Mouse (Mus musculus) left cerebral cortex, postnatal 36 days (tissue): ENCODE data around the gene Blm. TPM values are rescaled to one million over a fixed set of nuclear protein-coding genes. Genes with fewer than 3 reads are reported as not detected.
"Not testable (repeated sequence)": the region's sequence is repeated elsewhere in the genome, so short reads cannot be mapped to it uniquely, and the experiment has no call there.

Source experiments
- DNase-seq, 2 experiments: peaks; one replicate each; pipeline ENCODE4 v3.0.0; 2021 to 2022; ENCODE audit warnings: low spot score in 2 of 2, mixed read lengths in 1 of 2
- intact Hi-C: fragments of 180-260 bp; cut with DNase I; formaldehyde crosslinking; loops from one replicate; pipeline ENCODE4 v1.15.1; 2025
- total RNA-seq, 2 experiments: library from RNA; stranded (reverse); gene quantifications; 2 replicates each; pipeline ENCODE4 v1.2.3; 2021

Blm gene
- total RNA-seq, 2 experiments from 2014 or later: 5.2 to 5.9 TPM

DNA sequence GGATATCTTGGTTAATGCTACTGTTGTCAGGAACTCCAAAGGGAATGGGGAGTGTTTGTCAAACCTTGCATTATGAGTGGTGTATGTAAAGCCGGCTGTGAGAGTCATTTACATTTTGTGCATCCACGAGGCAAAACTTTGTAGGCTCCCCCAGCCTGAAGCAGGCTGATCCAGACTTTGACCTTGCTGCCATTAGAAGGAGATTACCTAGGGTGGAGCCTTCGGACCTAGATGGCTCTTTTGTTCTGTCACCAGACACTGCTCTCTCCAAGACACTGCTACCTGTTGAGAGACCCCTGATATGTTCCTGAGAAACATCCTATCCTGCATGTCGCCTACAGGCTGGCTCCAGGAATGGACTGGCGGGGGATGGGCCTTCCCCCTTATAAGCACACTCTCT, 4.7 kb upstream of the Blm start:
- no peak for DNase-seq
- intact Hi-C loops: no loop called here

DNA sequence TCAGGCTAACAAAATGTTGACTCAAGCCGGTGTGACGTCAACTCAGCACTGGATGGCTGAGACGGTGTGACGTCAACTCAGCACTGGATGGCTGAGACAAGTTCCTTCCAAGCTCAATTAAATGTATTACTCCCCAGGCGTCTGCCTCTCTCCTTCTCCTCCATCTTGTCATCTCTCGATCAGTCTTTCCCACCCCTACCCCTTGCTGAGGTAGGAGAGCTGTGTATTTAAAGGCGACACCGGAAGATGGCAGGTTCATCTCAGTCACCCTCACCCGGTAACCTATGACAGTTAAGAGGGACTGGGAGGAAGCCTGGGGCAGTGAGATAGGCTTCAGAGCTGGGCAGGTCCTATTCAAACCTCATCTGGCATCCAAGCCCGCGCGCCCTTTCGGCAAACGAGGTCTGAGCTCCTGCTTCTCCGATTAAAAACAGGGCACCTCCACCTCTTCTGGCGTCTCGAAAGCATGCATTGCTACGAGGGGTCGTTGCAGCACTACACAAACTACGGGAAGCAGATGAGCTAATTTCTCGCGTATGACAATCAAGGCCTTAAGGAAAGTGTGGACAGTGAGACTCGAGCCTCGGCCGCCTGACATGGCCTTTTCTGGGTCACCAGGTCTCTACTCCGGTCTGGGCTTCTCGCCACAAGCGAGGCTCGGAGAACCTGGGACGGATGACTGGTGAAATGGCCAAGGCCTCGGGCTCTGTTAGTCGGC, 469 bp downstream of the Blm start:
- intact Hi-C loops: no loop called here
- peak in 1 of 2 experiments; percentile 11 for DNase-seq

DNA sequence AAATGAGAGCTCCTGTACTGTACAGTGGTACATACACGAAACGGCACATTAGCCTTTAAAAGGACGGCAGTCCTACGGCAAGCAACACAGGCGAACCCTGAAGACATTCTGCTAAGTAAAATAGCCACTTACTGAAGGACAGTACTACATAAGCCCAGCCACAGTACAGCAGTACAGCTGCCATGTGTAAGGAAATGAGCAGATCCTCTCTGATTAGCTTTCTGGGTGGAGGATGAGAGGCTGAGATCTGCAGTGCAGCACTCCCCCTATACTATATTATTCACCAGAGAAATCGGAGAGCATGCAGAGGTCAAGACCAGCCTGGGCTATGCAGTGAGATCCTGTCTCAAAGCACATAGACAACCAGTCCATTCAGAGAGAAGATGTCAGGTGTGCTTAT, 3.8 kb downstream of the Blm start:
- intact Hi-C loops: no loop called here
- no peak for DNase-seq

DNA sequence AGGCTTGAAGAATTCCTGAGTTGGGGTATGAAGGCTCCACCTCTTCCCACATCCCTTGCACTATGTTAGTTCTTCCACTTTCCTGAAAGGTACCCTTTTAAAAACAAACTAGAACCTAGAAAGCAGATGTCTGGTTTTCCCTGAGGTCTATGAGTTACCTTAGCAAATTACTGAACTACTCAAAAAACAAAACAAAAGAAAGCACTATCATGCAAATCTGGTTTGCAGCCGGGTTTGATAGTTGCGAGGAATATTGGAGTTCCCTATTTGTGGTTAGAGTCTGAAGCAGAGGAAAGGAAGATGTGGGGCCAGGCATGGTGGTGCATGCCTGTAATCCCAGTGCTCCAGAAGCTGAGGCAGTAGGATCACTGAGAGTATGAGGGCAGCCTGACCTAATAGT, 4.3 kb downstream of the Blm start:
- intact Hi-C loops: no loop called here
- no peak for DNase-seq

DNA sequence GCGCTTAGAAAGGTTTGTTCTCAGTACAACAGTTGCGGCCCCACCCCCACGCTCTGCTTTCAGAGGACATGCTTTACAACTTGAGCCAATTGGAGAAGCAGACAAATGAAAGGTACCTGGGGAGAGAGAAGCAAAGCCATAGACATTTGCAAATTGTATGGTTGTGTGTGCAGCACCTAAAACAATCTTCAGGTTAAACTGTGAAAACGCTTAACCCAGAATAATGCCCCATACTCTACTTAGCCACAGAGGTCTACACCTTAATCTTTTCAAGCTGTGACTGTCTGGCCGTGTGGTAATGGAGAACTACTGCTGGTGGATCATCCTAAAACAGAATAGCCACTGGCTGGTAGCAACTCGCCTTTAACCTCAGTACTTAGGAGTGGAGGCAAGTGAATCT, 8.2 kb downstream of the Blm start:
- no peak for DNase-seq
- intact Hi-C loops: no loop called here

GRCm38 (mm10) chr7:80512408-80513085, 22.4 kb downstream of the Blm start:
- intact Hi-C loops: no loop called here
- peak in 1 of 2 experiments; percentile 7 for DNase-seq

DNA sequence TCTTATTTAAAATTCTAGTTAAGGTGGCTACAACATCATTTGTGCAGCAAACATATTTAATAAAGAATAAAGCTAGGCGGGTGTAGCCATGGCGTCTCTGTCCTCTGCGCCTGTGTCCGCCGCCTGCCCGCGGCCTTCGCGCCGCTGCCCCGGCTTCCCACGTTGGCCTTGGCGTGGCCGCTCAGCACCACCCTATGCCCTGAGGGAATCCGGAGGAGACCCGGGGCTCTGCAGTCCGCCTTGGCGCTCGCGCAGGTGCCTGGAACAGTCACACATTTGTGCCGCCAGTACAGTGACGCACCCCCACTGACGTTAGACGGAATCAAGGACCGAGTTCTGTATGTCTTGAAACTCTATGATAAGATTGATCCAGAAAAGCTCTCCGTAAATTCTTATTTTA, 27.2 kb downstream of the Blm start:
- intact Hi-C loops, DNase-seq: not testable (repeated sequence)

GRCm38 (mm10) chr7:80506007-80506406, 28.9 kb downstream of the Blm start:
- intact Hi-C loops: no loop called here
- DNase-seq: no peak

GRCm38 (mm10) chr7:80504920-80505319, 30.0 kb downstream of the Blm start:
- DNase-seq: no peak

GRCm38 (mm10) chr7:80501006-80501405, 33.9 kb downstream of the Blm start:
- intact Hi-C loops: no loop called here
- DNase-seq: no peak

More at GRCm38 (mm10) chr7:80504920-80505319, 30.0 kb downstream of the Blm start:
- intact Hi-C loops: no loop called here

DNA sequence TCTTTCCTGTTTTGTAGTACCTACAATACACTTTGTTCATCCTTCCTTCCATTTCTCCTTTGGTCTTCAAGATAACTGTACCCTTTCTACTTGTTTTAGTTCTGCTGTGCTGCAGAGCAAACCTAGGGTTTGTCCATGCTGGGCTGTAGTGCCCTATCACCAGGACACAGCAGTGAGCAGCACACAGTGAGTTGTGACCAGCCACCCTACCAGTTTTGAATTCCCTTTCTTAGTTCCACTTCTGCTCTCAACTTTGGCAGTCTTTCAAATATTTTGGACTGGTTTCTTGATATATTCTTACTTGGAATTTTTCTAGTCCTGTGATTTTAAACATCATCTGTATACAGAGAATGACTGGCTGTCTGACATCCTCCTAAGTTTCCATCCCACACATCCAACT, 34.8 kb downstream of the Blm start:
- no peak for DNase-seq
- intact Hi-C loops: no loop called here

DNA sequence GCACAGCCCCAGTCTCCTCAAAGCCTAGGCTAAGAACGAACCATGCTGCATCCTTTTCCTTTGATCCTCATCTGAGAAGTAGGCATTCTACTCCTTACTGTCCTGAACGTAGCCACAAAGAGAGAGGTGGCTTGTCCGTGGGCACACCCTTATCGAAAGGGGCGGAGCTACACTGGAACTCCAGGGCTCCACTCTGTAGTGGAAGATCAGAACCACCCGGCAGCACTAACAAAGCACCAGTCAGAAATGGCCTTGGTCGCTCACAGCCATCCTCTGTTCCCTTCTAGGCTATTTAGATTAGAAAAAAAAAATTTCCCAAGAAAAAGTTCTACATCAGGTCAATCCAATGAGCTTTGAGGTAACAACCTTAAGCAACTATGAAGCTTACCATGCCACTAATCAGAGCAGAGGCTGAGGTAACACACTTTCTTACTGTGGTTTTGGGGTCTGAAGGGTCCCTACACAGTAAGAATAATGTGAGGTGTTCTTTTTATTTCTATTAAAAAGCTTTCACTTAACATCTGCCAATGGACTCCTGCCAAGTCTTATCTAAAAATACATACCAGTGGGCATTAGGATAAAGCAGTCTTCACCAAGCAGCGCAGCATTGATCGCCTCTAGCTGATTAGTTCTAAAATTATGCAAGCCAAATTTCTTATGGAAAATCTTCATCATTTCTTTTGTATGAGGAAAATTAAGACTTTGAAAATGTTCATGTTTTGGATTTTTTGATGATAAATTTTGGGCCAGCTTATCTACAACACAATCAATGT, 35.5 kb downstream of the Blm start:
- intact Hi-C loops: no loop called here

GRCm38 (mm10) chr7:80496656-80497055, 38.3 kb downstream of the Blm start:
- DNase-seq: no peak
- intact Hi-C loops: no loop called here

More for the DNA sequence above, 35.5 kb downstream of the Blm start:
- DNase-seq: no peak

- intact Hi-C loops: no loop called here
- no peak for DNase-seq
Measured at GRCm38 (mm10) chr7:80495210-80495609, 39.7 kb downstream of the Blm start.

DNA sequence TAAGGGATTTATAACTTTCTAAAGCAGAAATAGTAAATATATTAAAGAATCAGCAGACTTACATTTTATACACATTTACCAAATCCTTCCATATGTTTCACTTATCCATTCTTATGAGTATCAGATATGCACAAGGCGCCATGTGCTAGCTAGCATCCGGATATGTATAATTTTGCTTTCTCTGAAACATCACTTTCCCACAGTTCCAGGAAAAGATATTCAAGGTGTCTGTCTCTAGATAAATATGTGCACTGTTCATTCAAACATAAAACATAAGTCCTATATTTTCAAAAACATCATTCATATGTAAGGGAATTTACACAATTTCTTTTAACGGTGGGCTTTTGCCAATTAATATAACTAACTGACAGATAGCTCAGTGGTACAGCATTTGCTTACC, 42.9 kb downstream of the Blm start:
- intact Hi-C loops: no loop called here
- DNase-seq: no peak

GRCm38 (mm10) chr7:80491086-80491485, 43.8 kb downstream of the Blm start:
- no peak for DNase-seq
- intact Hi-C loops: no loop called here

- DNase-seq: no peak
- intact Hi-C loops: no loop called here
Measured at GRCm38 (mm10) chr7:80490351-80490750, 44.6 kb downstream of the Blm start.

- DNase-seq: no peak
- intact Hi-C loops: no loop called here
Measured at GRCm38 (mm10) chr7:80489445-80489844, 45.5 kb downstream of the Blm start.

GRCm38 (mm10) chr7:80487239-80487638, 47.7 kb downstream of the Blm start:
- intact Hi-C loops: no loop called here
- DNase-seq: no peak

GRCm38 (mm10) chr7:80480097-80480496, 54.8 kb downstream of the Blm start:
- DNase-seq: no peak
- intact Hi-C loops: no loop called here

DNA sequence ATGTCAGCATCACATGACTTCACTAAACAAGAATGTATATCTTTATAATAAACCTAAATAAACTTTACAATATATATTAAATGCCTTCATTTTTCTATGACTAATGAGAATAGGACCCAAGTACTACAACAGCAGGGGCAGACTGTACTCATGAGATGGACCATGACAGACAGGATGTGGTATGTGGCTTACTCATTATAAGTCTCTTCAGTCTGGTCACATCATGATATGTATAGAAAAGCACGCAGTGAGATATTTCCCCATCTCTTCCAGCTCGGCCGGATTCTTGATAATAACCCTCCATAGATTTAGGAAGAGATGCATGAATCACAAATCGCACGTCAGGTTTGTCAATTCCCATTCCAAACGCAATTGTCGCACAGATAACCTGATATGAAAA, 61.1 kb downstream of the Blm start:
- intact Hi-C loops: no loop called here
- no peak for DNase-seq
